Mouse (Mus musculus): Measurements from ENCODE around the gene Olfr518. TPM values are rescaled to one million over a fixed set of nuclear protein-coding genes. Genes with fewer than 3 reads are reported as not detected.

The Olfr518 gene
- polyA plus RNA-seq, 1 experiment from 2014 or later: not detected

Other genes with a start within 250 kb of the Olfr518 start
- not detected in 2 replicates for gene Olfr509, start 233.1 kb downstream of the Olfr518 start, polyA plus RNA-seq (2015; fragmentation: Nextera tagmentation; extraction: Ambion mirVana)
- not detected in 2 replicates for gene Olfr510, start 218.6 kb downstream of the Olfr518 start, polyA plus RNA-seq (2015; fragmentation: Nextera tagmentation; extraction: Ambion mirVana)
- not detected in 2 replicates for gene Olfr512, start 171.7 kb downstream of the Olfr518 start, polyA plus RNA-seq (2015; fragmentation: Nextera tagmentation; extraction: Ambion mirVana)
- not detected in 2 replicates for gene Olfr513, start 134.0 kb downstream of the Olfr518 start, polyA plus RNA-seq (2015; fragmentation: Nextera tagmentation; extraction: Ambion mirVana)
- not detected in 2 replicates for gene Olfr514, start 59.0 kb downstream of the Olfr518 start, polyA plus RNA-seq (2015; fragmentation: Nextera tagmentation; extraction: Ambion mirVana)
- not detected in 2 replicates for gene Olfr516, start 34.5 kb downstream of the Olfr518 start, polyA plus RNA-seq (2015; fragmentation: Nextera tagmentation; extraction: Ambion mirVana)
- gene Olfr517, start 12.6 kb downstream of the Olfr518 start, polyA plus RNA-seq (2015; fragmentation: Nextera tagmentation; extraction: Ambion mirVana): not detected in 2 replicates
- not detected in 2 replicates for gene Olfr519, start 9.4 kb upstream of the Olfr518 start, polyA plus RNA-seq (2015; fragmentation: Nextera tagmentation; extraction: Ambion mirVana)
- 0.12 and 0.23 TPM in 2 replicates for gene Nlrp10, start 45.2 kb upstream of the Olfr518 start, polyA plus RNA-seq (2015; fragmentation: Nextera tagmentation; extraction: Ambion mirVana)
- 78.4 and 83.4 TPM in 2 replicates for gene Eif3f, start 49.4 kb upstream of the Olfr518 start, polyA plus RNA-seq (2015; fragmentation: Nextera tagmentation; extraction: Ambion mirVana)
- 2.5 TPM in 2 replicates for gene Tub, start 65.3 kb upstream of the Olfr518 start, polyA plus RNA-seq (2015; fragmentation: Nextera tagmentation; extraction: Ambion mirVana)
- 2.2 and 3.3 TPM in 2 replicates for gene Ric3, start 198.3 kb upstream of the Olfr518 start, polyA plus RNA-seq (2015; fragmentation: Nextera tagmentation; extraction: Ambion mirVana)